Mouse (Mus musculus): ENCODE measurements around the gene 1810046K07Rik.

1810046K07Rik gene

GRCm38 (mm10) chr9:51328731-51329130, at the start of gene 1810046K07Rik:
TSS of gene 1810046K07Rik (minus strand) at chr9:51328917.
- H3K27me3 ChIP-seq (ENCODE audit: insufficient read depth, low read length), result no peaks in the 10 kb centered on the region
- H3K4me1 ChIP-seq (replicated peaks; ENCODE audit: low read depth, low read length), result no peaks in the 10 kb centered on the region
- no peaks in the 10 kb centered on the region for H3K36me3 ChIP-seq (ENCODE audit: insufficient read depth, low read length)
- H3K4me3 ChIP-seq (replicated peaks; ENCODE audit: low read length), result no peak within 1 kb of the TSS
- no peak for TF ChIP-seq CTCF (conservative IDR thresholded peaks at IDR 0.05; ENCODE audit: low read length)
- no peak for TF ChIP-seq POU5F1 (IDR thresholded peaks at IDR 0.05; ENCODE audit: borderline replicate concordance, low read length)
- TF ChIP-seq NANOG (IDR thresholded peaks at IDR 0.05; ENCODE audit: borderline replicate concordance, low read length), result no peak
- no peaks in the 10 kb centered on the region for H3K9me3 ChIP-seq (ENCODE audit: low read length)

GRCm38 (mm10) chr9:51369560-51369959, 40.8 kb upstream of the 1810046K07Rik start:
- Histone ChIP-seq H3K36me3 (ENCODE audit: insufficient read depth, low read length) (no peaks in the 10 kb centered on the region), H3K27me3 (ENCODE audit: insufficient read depth, low read length) (no peaks in the 10 kb centered on the region), H3K4me3 (replicated peaks; ENCODE audit: low read length) (no peak overlapping the region), H3K9me3 (ENCODE audit: low read length) (no peaks in the 10 kb centered on the region), H3K4me1 (replicated peaks; ENCODE audit: low read depth, low read length) (no peaks in the 10 kb centered on the region)
- TF ChIP-seq POU5F1 (IDR thresholded peaks at IDR 0.05; ENCODE audit: borderline replicate concordance, low read length), result no peak
- no peak for TF ChIP-seq NANOG (IDR thresholded peaks at IDR 0.05; ENCODE audit: borderline replicate concordance, low read length)
- TF ChIP-seq CTCF (conservative IDR thresholded peaks at IDR 0.05; ENCODE audit: low read length), result no peak

GRCm38 (mm10) chr9:51367124-51367523, 38.4 kb upstream of the 1810046K07Rik start:
- H3K27me3 ChIP-seq (ENCODE audit: insufficient read depth, low read length), result no peaks in the 10 kb centered on the region
- H3K4me1 ChIP-seq (replicated peaks; ENCODE audit: low read depth, low read length), result no peaks in the 10 kb centered on the region
- no peak overlapping the region for H3K4me3 ChIP-seq (replicated peaks; ENCODE audit: low read length)
- H3K36me3 ChIP-seq (ENCODE audit: insufficient read depth, low read length), result no peaks in the 10 kb centered on the region
- TF ChIP-seq NANOG (IDR thresholded peaks at IDR 0.05; ENCODE audit: borderline replicate concordance, low read length), result no peak
- TF ChIP-seq CTCF (conservative IDR thresholded peaks at IDR 0.05; ENCODE audit: low read length), result no peak
- TF ChIP-seq POU5F1 (IDR thresholded peaks at IDR 0.05; ENCODE audit: borderline replicate concordance, low read length), result no peak
- H3K9me3 ChIP-seq (ENCODE audit: low read length), result no peaks in the 10 kb centered on the region

GRCm38 (mm10) chr9:51364059-51364458, 35.3 kb upstream of the 1810046K07Rik start:
- no peaks in the 10 kb centered on the region for H3K4me1 ChIP-seq (replicated peaks; ENCODE audit: low read depth, low read length)
- peak; percentile 84 for TF ChIP-seq NANOG (IDR thresholded peaks at IDR 0.05; ENCODE audit: borderline replicate concordance, low read length)
- no peak for TF ChIP-seq POU5F1 (IDR thresholded peaks at IDR 0.05; ENCODE audit: borderline replicate concordance, low read length)
- H3K9me3 ChIP-seq (ENCODE audit: low read length), result no peaks in the 10 kb centered on the region
- H3K4me3 ChIP-seq (replicated peaks; ENCODE audit: low read length), result no peak overlapping the region
- no peaks in the 10 kb centered on the region for H3K36me3 ChIP-seq (ENCODE audit: insufficient read depth, low read length)
- no peaks in the 10 kb centered on the region for H3K27me3 ChIP-seq (ENCODE audit: insufficient read depth, low read length)

GRCm38 (mm10) chr9:51353511-51353910, 24.8 kb upstream of the 1810046K07Rik start:
- Histone ChIP-seq H3K9me3 (ENCODE audit: low read length) (no peaks in the 10 kb centered on the region), H3K4me1 (replicated peaks; ENCODE audit: low read depth, low read length) (no peaks in the 10 kb centered on the region), H3K4me3 (replicated peaks; ENCODE audit: low read length) (no peak overlapping the region), H3K36me3 (ENCODE audit: insufficient read depth, low read length) (no peaks in the 10 kb centered on the region), H3K27me3 (ENCODE audit: insufficient read depth, low read length) (no peaks in the 10 kb centered on the region)
- TF ChIP-seq NANOG (IDR thresholded peaks at IDR 0.05; ENCODE audit: borderline replicate concordance, low read length) (no peak), POU5F1 (IDR thresholded peaks at IDR 0.05; ENCODE audit: borderline replicate concordance, low read length) (no peak), CTCF (conservative IDR thresholded peaks at IDR 0.05; ENCODE audit: low read length) (no peak)

- Histone ChIP-seq H3K27me3 (ENCODE audit: insufficient read depth, low read length) (no peaks in the 10 kb centered on the region), H3K4me3 (replicated peaks; ENCODE audit: low read length) (no peak overlapping the region), H3K9me3 (ENCODE audit: low read length) (no peaks in the 10 kb centered on the region), H3K36me3 (ENCODE audit: insufficient read depth, low read length) (no peaks in the 10 kb centered on the region), H3K4me1 (replicated peaks; ENCODE audit: low read depth, low read length) (no peaks in the 10 kb centered on the region)
- TF ChIP-seq NANOG (IDR thresholded peaks at IDR 0.05; ENCODE audit: borderline replicate concordance, low read length) (no peak), CTCF (conservative IDR thresholded peaks at IDR 0.05; ENCODE audit: low read length) (no peak), POU5F1 (IDR thresholded peaks at IDR 0.05; ENCODE audit: borderline replicate concordance, low read length) (no peak)
Observed at GRCm38 (mm10) chr9:51352896-51353295, 24.2 kb upstream of the 1810046K07Rik start.

- H3K4me3 ChIP-seq (replicated peaks; ENCODE audit: low read length), result no peak overlapping the region
- H3K9me3 ChIP-seq (ENCODE audit: low read length), result no peaks in the 10 kb centered on the region
- no peaks in the 10 kb centered on the region for H3K36me3 ChIP-seq (ENCODE audit: insufficient read depth, low read length)
Observed at GRCm38 (mm10) chr9:51349422-51349821, 20.7 kb upstream of the 1810046K07Rik start.

GRCm38 (mm10) chr9:51345768-51346167, 17.1 kb upstream of the 1810046K07Rik start:
- TF ChIP-seq POU5F1 (IDR thresholded peaks at IDR 0.05; ENCODE audit: borderline replicate concordance, low read length), result no peak
- TF ChIP-seq CTCF (conservative IDR thresholded peaks at IDR 0.05; ENCODE audit: low read length), result no peak
- no peak for TF ChIP-seq NANOG (IDR thresholded peaks at IDR 0.05; ENCODE audit: borderline replicate concordance, low read length)
- Histone ChIP-seq H3K36me3 (ENCODE audit: insufficient read depth, low read length) (no peaks in the 10 kb centered on the region), H3K9me3 (ENCODE audit: low read length) (no peaks in the 10 kb centered on the region), H3K4me3 (replicated peaks; ENCODE audit: low read length) (no peak overlapping the region), H3K4me1 (replicated peaks; ENCODE audit: low read depth, low read length) (no peaks in the 10 kb centered on the region), H3K27me3 (ENCODE audit: insufficient read depth, low read length) (0 out of 2 replicates have a peak, but pooled peaks cover 5% of the 10 kb centered on the region)

More at GRCm38 (mm10) chr9:51349422-51349821, 20.7 kb upstream of the 1810046K07Rik start:
- no peaks in the 10 kb centered on the region for H3K4me1 ChIP-seq (replicated peaks; ENCODE audit: low read depth, low read length)
- no peaks in the 10 kb centered on the region for H3K27me3 ChIP-seq (ENCODE audit: insufficient read depth, low read length)
- TF ChIP-seq POU5F1 (IDR thresholded peaks at IDR 0.05; ENCODE audit: borderline replicate concordance, low read length) (no peak), CTCF (conservative IDR thresholded peaks at IDR 0.05; ENCODE audit: low read length) (no peak), NANOG (IDR thresholded peaks at IDR 0.05; ENCODE audit: borderline replicate concordance, low read length) (no peak)

All from E14TG2a.4 (cell line).